ENCODE assay signal across 11 mouse cellular contexts in the genomic region with DNA sequence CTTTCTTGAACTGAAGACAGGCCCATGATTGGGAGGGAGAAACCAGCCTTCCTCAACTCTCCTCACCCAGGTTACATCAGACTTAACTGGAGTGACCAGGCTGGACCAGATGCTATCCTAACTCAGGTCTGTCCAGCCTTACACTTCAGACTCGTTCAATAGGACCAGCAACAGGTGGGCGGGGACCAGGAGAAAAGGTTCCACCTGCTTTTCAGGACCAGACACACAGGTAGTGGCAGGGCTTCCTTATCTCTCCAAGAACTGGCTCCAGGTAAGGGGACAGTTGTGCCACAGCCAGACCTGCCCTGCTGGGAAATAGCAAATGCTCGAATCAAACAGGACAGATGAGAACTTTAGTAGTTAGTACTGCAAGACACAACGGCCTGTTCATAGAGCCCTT.
A peak's percentile ranks its signal among the peaks of the same experiment; 100 is the strongest.
DNase-seq lines count a peak whose midpoint lies in the region; ATAC-seq lines count a peak whose summit lies in the region.
"Had no signal": no experiment of that assay in that cellular context is flagged by ENCODE, and none has a peak within 500 bp of the region (broad histone marks: within the 10 kb centered on the region; RNA-seq: fewer than 3 reads in every experiment).

No protein-coding gene starts in this region.

- no peaks in the 10 kb centered on the region for H3K36me3 ChIP-seq in forebrain, embryonic 11.5 days (ENCODE audit: control insufficient read depth, insufficient read depth, low read length)
- no peaks in the 10 kb centered on the region for H3K36me3 ChIP-seq in forebrain, embryonic 15.5 days
- no peaks in the 10 kb centered on the region for H3K36me3 ChIP-seq in kidney, embryonic 15.5 days
- H3K36me3 ChIP-seq in neural tube, embryonic 12.5 days = no peaks in the 10 kb centered on the region
- H3K36me3 ChIP-seq in stomach, embryonic 15.5 days = no peaks in the 10 kb centered on the region

- peak overlapping the region; percentile 37; the same call in 1 of the 2 replicates for H3K4me2 ChIP-seq in forebrain, embryonic 11.5 days (ENCODE audit: low read depth, low read length, severe bottlenecking)
- H3K4me2 ChIP-seq in forebrain, embryonic 15.5 days (replicated peaks) = no peak overlapping the region
- peak overlapping the region; percentile 51 for H3K4me2 ChIP-seq in kidney, embryonic 15.5 days
- H3K4me2 ChIP-seq in neural tube, embryonic 12.5 days (replicated peaks) = peak overlapping the region; percentile 42
- H3K4me2 ChIP-seq in stomach, embryonic 15.5 days = peak overlapping the region; percentile 33

- H3K4me3 ChIP-seq in forebrain, embryonic 11.5 days (ENCODE audit: low read depth, low read length) = no peak overlapping the region
- H3K4me3 ChIP-seq in forebrain, embryonic 15.5 days = no peak overlapping the region
- no peak overlapping the region for H3K4me3 ChIP-seq in kidney, embryonic 15.5 days (replicated peaks)
- H3K4me3 ChIP-seq in neural tube, embryonic 12.5 days = no peak overlapping the region
- H3K4me3 ChIP-seq in stomach, embryonic 15.5 days (replicated peaks) = no peak overlapping the region

- WGBS in forebrain, embryonic 11.5 days = 90% methylated on average over 4 of the region's 4 CpGs
- 81% methylated on average over 4 of the region's 4 CpGs for WGBS in forebrain, embryonic 15.5 days
- WGBS in kidney, embryonic 15.5 days = 73% methylated on average over 4 of the region's 4 CpGs
- 83% methylated on average over 4 of the region's 4 CpGs for WGBS in neural tube, embryonic 12.5 days
- WGBS in stomach, embryonic 15.5 days = 62% methylated on average over 4 of the region's 4 CpGs

- 0 out of 2 replicates have a peak, but pooled peaks cover 2% of the 10 kb centered on the region for H3K4me1 ChIP-seq in forebrain, embryonic 11.5 days (replicated peaks; ENCODE audit: control insufficient read depth, insufficient read depth, low read length)
- H3K4me1 ChIP-seq in forebrain, embryonic 15.5 days = peaks cover 20% of the 10 kb centered on the region
- peaks cover 45% of the 10 kb centered on the region for H3K4me1 ChIP-seq in kidney, embryonic 15.5 days
- H3K4me1 ChIP-seq in neural tube, embryonic 12.5 days = peaks cover 27% of the 10 kb centered on the region
- H3K4me1 ChIP-seq in stomach, embryonic 15.5 days = peaks cover 13% of the 10 kb centered on the region; the same call in 1 of the 2 replicates

- no peaks in the 10 kb centered on the region for H3K27me3 ChIP-seq in forebrain, embryonic 11.5 days (ENCODE audit: control insufficient read depth, insufficient read depth, low read length)
- H3K27me3 ChIP-seq in forebrain, embryonic 15.5 days = no peaks in the 10 kb centered on the region
- H3K27me3 ChIP-seq in kidney, embryonic 15.5 days = no peaks in the 10 kb centered on the region
- no peaks in the 10 kb centered on the region for H3K27me3 ChIP-seq in neural tube, embryonic 12.5 days (replicated peaks)
- H3K27me3 ChIP-seq in stomach, embryonic 15.5 days (replicated peaks) = no peaks in the 10 kb centered on the region

- H3K9me3 ChIP-seq in forebrain, embryonic 11.5 days (ENCODE audit: control insufficient read depth, low read length) = no peaks in the 10 kb centered on the region
- H3K9me3 ChIP-seq in forebrain, embryonic 15.5 days = no peaks in the 10 kb centered on the region
- no peaks in the 10 kb centered on the region for H3K9me3 ChIP-seq in kidney, embryonic 15.5 days (replicated peaks)
- no peaks in the 10 kb centered on the region for H3K9me3 ChIP-seq in neural tube, embryonic 12.5 days
- H3K9me3 ChIP-seq in stomach, embryonic 15.5 days = no peaks in the 10 kb centered on the region

- no peak for ATAC-seq in forebrain, embryonic 11.5 days (replicated peaks; ENCODE audit: low FRiP score)
- ATAC-seq in forebrain, embryonic 15.5 days (replicated peaks) = no peak
- ATAC-seq in kidney, embryonic 15.5 days (replicated peaks; ENCODE audit: low FRiP score) = no peak
- no peak for ATAC-seq in neural tube, embryonic 12.5 days (ENCODE audit: low FRiP score, low read depth)
- no peak for ATAC-seq in stomach, embryonic 15.5 days (ENCODE audit: insufficient read depth, low FRiP score, low read depth)
- ATAC-seq in CD4-positive, CD25-positive, alpha-beta regulatory T cell, adult 4 months = no peak

- no peak overlapping the region for H3K9ac ChIP-seq in forebrain, embryonic 11.5 days (ENCODE audit: low read length)
- no peak overlapping the region for H3K9ac ChIP-seq in forebrain, embryonic 15.5 days (replicated peaks)
- H3K9ac ChIP-seq in kidney, embryonic 15.5 days = no peak overlapping the region
- no peak overlapping the region for H3K9ac ChIP-seq in neural tube, embryonic 12.5 days
- H3K9ac ChIP-seq in stomach, embryonic 15.5 days = no peak overlapping the region

- no peak overlapping the region for H3K27ac ChIP-seq in forebrain, embryonic 11.5 days (ENCODE audit: low read depth, low read length)
- no peak overlapping the region for H3K27ac ChIP-seq in forebrain, embryonic 15.5 days (replicated peaks)
- H3K27ac ChIP-seq in kidney, embryonic 15.5 days = no peak overlapping the region
- no peak overlapping the region for H3K27ac ChIP-seq in neural tube, embryonic 12.5 days
- no peak overlapping the region for H3K27ac ChIP-seq in stomach, embryonic 15.5 days

- DNase-seq in forebrain, embryonic 11.5 days (ENCODE audit: low spot score) = no peak
- DNase-seq in kidney, postnatal 14 days = no peak
- DNase-seq in neural tube, embryonic 10.5 days (ENCODE audit: extremely low spot score, low spot score) = no peak
- DNase-seq: adrenal gland, adult 8-10 months; cerebellum, adult 11-12 months; right cerebral cortex, postnatal 14 days had no signal
